20 mouse cellular contexts compared by ENCODE assay signal in genomic region chr10:99759558-99759957, GRCm38 (mm10). TPM values are rescaled to one million over a fixed set of nuclear protein-coding genes. Genes with fewer than 3 reads are reported as not detected.
DNase-seq lines count a peak whose midpoint lies in the region; TF ChIP-seq lines count a peak whose summit lies in the region.
"Had no signal": no experiment of that assay in that cellular context is flagged by ENCODE, and none has a peak within 500 bp of the region (broad histone marks: within the 10 kb centered on the region; RNA-seq: fewer than 3 reads in every experiment).

Csl (minus strand) TSS chr10:99759658.

- no peak for DNase-seq in testis, postnatal 10 days (ENCODE audit: low spot score)
- DNase-seq in testis, postnatal 14 days (ENCODE audit: low spot score) = peak; percentile 7
- no peak for DNase-seq in adrenal gland, adult 18-20 months (ENCODE audit: low spot score in 2 of 2)
- DNase-seq: adrenal gland, adult 2 months; adrenal gland, adult 8-10 months; adrenal gland, postnatal 10 days; adrenal gland, postnatal 14 days; adrenal gland, postnatal 25 days; adrenal gland, postnatal 36 days; B cell, adult 2 months; cerebellum, adult 11 months; cerebellum, adult 11-12 months; cerebellum, adult 18-20 months; cerebellum, adult 2 months had no signal

- 0 out of 2 replicates have a peak, but pooled peaks have one; percentile 18 for TF ChIP-seq POLR2A in testis, adult 2 months (IDR thresholded peaks at IDR 0.05; ENCODE audit: control insufficient read depth, low read depth, low read length)

- TF ChIP-seq CTCF in testis, adult 2 months (IDR thresholded peaks at IDR 0.05; ENCODE audit: control insufficient read depth, insufficient read depth, insufficient replicate concordance, low read depth, low read length) = no peak

- peak within 1 kb of the TSS; percentile 98 for H3K4me3 ChIP-seq in testis, adult 2 months (ENCODE audit: control insufficient read depth, low read depth, low read length)

- peaks cover 7% of the 10 kb centered on the region for H3K4me1 ChIP-seq in testis, adult 2 months (ENCODE audit: control insufficient read depth, insufficient read depth, low read length)

- H3K27me3 ChIP-seq in testis, adult 2 months (ENCODE audit: control insufficient read depth, insufficient read depth, low read length) = no peaks in the 10 kb centered on the region
- H3K27me3 ChIP-seq: CH12.LX, Patski had no signal

- H3K27ac ChIP-seq in testis, adult 2 months (ENCODE audit: control insufficient read depth, insufficient read depth, low read depth, low read length) = peak within 1 kb of the TSS; percentile 100

- H3K36me3 ChIP-seq in testis, adult 2 months (ENCODE audit: control insufficient read depth, insufficient read depth, low read length) = peaks cover 2% of the 10 kb centered on the region
- H3K36me3 ChIP-seq: G1E had no signal

RNA-seq across cellular contexts. Expression of gene Csl, which starts in this region (rescaled TPM):
- 144 and 156 TPM in 2 replicates for polyA plus RNA-seq in testis, adult 2 months (2012; rRNA removed)
- 1 to 10 TPM; 1.1 to 2.5 TPM for total RNA-seq in adrenal gland, adult 18-20 months (2021)
- total RNA-seq: ES-E14 had no signal
- polyA plus RNA-seq: adrenal gland, adult 2 months; CD4-positive, CD25-positive, alpha-beta regulatory T cell, adult 4 months; cerebellum, adult 2 months; G1E had no signal
